Mouse (Mus musculus): ENCODE measurements around the gene Fam104a. TPM values are rescaled to one million over a fixed set of nuclear protein-coding genes. Genes with fewer than 3 reads are reported as not detected.
A peak's percentile ranks its signal among the peaks of the same experiment; 100 is the strongest.

Fam104a gene
- total and polyA plus RNA-seq, 3 experiments: 14.6 to 57.0 (median 35.3) TPM

DNA sequence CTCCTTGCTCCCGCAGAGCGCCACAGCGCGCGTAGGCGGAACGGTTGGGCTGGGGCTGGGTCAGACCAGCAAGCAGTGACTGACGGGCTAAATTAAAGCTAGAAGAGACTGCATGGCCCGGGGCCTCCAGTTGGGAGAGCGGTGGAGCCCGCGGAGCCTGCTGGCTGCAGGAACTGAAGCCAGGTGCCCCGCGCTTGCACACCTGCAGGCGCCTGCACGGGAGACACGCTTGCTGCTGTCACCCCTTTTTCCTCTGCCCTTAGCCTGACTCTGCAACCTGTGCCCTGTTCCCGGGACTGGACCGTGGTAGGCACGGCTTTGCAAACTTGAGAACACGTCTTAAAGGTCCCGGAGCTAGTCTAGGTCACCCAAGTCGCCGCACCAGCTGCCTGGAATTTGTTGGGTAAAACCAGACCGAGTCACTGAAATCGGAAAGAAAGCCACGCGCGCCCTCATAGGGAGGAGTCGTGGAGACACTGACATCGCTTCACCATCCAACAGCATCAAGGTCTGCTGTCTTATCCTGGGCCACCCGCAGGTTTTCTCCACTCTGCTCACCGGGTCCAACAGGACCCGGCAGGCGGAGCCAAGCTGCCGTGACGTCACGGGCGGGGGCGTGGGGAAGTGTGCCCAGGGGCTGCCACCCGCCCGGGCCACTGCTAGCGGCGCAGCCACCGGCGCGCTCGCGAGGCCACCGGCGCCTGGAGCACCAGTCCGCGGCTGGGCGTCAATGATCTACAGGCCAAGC lies 65.1 kb downstream of the Fam104a start, which contains the start of gene Sstr2:
Gene Sstr2, plus strand, starts transcription at position 671 of the 748 bp plus-strand sequence.
- Histone ChIP-seq H3K27ac (ENCODE audit: insufficient read depth, low read depth) (no peak within 1 kb of the TSS), H3K4me3 (replicated peaks in 1 of 3; ENCODE audit: low read depth in 2 of 3, low read length in 2 of 3, poor library complexity in 1 of 3) (no peak within 1 kb of the TSS)

DNA sequence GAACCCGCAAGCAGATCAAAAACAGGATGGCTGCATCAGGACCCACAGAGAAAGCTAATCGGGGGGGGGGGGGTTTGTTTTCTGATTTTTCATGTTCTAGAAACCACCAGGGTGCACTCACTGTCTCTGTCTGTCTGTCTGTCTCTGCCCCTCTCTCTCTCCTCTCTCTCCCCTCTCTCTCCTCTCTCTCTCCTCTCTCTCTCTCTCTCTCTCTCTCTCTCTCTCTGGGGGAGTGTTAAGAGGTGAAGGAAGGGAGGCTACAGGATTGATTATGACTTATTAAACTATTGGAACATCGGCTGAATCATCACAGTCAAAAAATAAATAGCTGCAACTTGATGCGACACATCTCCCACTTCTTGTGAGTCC lies 65.7 kb downstream of the Fam104a start:
- peaks cover 4% of the 10 kb centered on the region for H3K9me3 ChIP-seq (replicated peaks; ENCODE audit: low read length)
- dilution Hi-C loops (cut with MboI; ENCODE audit: extremely low pct_ligation_motif_present, extremely low pct_unique_long_range_greater_than_20kb, low sequenced_read_pairs) (no loop called here), in situ Hi-C loops (cut with MboI; ENCODE audit: low pct_ligation_motif_present, low pct_unique_long_range_greater_than_20kb, low sequenced_read_pairs) (no loop called here)
- peaks cover 0 to 10% of the 10 kb centered on the region in 2 experiments; a peak in 3 of 4 replicates for H3K4me1 ChIP-seq (ENCODE audit: control insufficient read depth in 1 of 2, insufficient read depth in 2 of 2)
- no peaks in the 10 kb centered on the region for H3K36me3 ChIP-seq (replicated peaks in 1 of 2; ENCODE audit: control insufficient read depth in 1 of 2, insufficient read depth in 1 of 2, low read length in 1 of 2)
- DNase-seq (ENCODE audit: extremely low read depth): no peak
- TF ChIP-seq JUND (conservative IDR thresholded peaks at IDR 0.05; ENCODE audit: low read depth, low read length) (no peak), CHD2 (IDR thresholded peaks at IDR 0.05; ENCODE audit: low read length) (no peak), GABPA (IDR thresholded peaks at IDR 0.05; ENCODE audit: insufficient replicate concordance, low read depth, low read length) (no peak), CTCF (conservative IDR thresholded peaks at IDR 0.05 in 1 of 2, IDR thresholded peaks at IDR 0.05 in 1 of 2; ENCODE audit: low read depth in 2 of 2, low read length in 2 of 2) (no peak), MXI1 (IDR thresholded peaks at IDR 0.05; ENCODE audit: low read depth, low read length) (no peak), RCOR1 (conservative IDR thresholded peaks at IDR 0.05; ENCODE audit: low read depth, low read length) (no peak), ZMIZ1 (IDR thresholded peaks at IDR 0.05; ENCODE audit: low read depth, low read length) (no peak), MAFK (IDR thresholded peaks at IDR 0.05; ENCODE audit: insufficient replicate concordance, low read length) (no peak), ZC3H11A (IDR thresholded peaks at IDR 0.05; ENCODE audit: low read depth, low read length) (no peak), ZNF384 (IDR thresholded peaks at IDR 0.05; ENCODE audit: low read depth, low read length) (no peak), POLR2A (IDR thresholded peaks at IDR 0.05; ENCODE audit: low read depth, low read length) (no peak), KAT2A (IDR thresholded peaks at IDR 0.05; ENCODE audit: insufficient replicate concordance, low read length) (no peak), NELFE (IDR thresholded peaks at IDR 0.05; ENCODE audit: low read depth, low read length) (no peak), RAD21 (IDR thresholded peaks at IDR 0.05; ENCODE audit: low read depth, low read length) (no peak), NRF1 (IDR thresholded peaks at IDR 0.05; ENCODE audit: low read depth, low read length) (no peak), BHLHE40 (IDR thresholded peaks at IDR 0.05; ENCODE audit: low read depth, low read length) (no peak), MYC (IDR thresholded peaks at IDR 0.05; ENCODE audit: low read depth, low read length) (no peak)
- no peak overlapping the region for H3K27ac ChIP-seq (ENCODE audit: insufficient read depth, low read depth)
- H3K4me2 ChIP-seq (ENCODE audit: insufficient read depth, low read depth, poor library complexity, severe bottlenecking): no peak overlapping the region
- no peaks in the 10 kb centered on the region for H3K27me3 ChIP-seq (replicated peaks)
- H3K4me3 ChIP-seq (replicated peaks in 1 of 3; ENCODE audit: low read depth in 2 of 3, low read length in 2 of 3, poor library complexity in 1 of 3): no peak overlapping the region
- H3K79me2 ChIP-seq (replicated peaks; ENCODE audit: control insufficient read depth, extremely low read depth, insufficient read depth, poor library complexity, severe bottlenecking): no peaks in the 10 kb centered on the region
- no peak overlapping the region for H3K9ac ChIP-seq (ENCODE audit: insufficient read depth, low read depth)

More for the DNA sequence above, 65.1 kb downstream of the Fam104a start, which contains the start of gene Sstr2:
- dilution Hi-C loops (cut with MboI; ENCODE audit: extremely low pct_ligation_motif_present, extremely low pct_unique_long_range_greater_than_20kb, low sequenced_read_pairs): no loop called here
- H3K79me2 ChIP-seq (replicated peaks; ENCODE audit: control insufficient read depth, extremely low read depth, insufficient read depth, poor library complexity, severe bottlenecking): no peaks in the 10 kb centered on the region
- H3K36me3 ChIP-seq (replicated peaks in 1 of 2; ENCODE audit: control insufficient read depth in 1 of 2, insufficient read depth in 1 of 2, low read length in 1 of 2): no peaks in the 10 kb centered on the region
- no peak within 1 kb of the TSS for H3K9ac ChIP-seq (ENCODE audit: insufficient read depth, low read depth)
- H3K4me2 ChIP-seq (ENCODE audit: insufficient read depth, low read depth, poor library complexity, severe bottlenecking): peak within 1 kb of the TSS; percentile 17
- no peak for DNase-seq (ENCODE audit: extremely low read depth)
- TF ChIP-seq RAD21 (IDR thresholded peaks at IDR 0.05; ENCODE audit: low read depth, low read length) (no peak), IRF4 (IDR thresholded peaks at IDR 0.05; ENCODE audit: low read depth, low read length) (no peak), CHD1 (IDR thresholded peaks at IDR 0.05; ENCODE audit: low read depth, low read length) (no peak), CHD2 (IDR thresholded peaks at IDR 0.05; ENCODE audit: low read length) (no peak), ETS1 (conservative IDR thresholded peaks at IDR 0.05; ENCODE audit: low read depth, low read length) (no peak), HCFC1 (IDR thresholded peaks at IDR 0.05; ENCODE audit: low read depth, low read length) (no peak), JUN (IDR thresholded peaks at IDR 0.05; ENCODE audit: insufficient read depth, low read depth, low read length) (no peak), USF1 (IDR thresholded peaks at IDR 0.05; ENCODE audit: low read depth, low read length) (no peak), TCF12 (IDR thresholded peaks at IDR 0.05; ENCODE audit: low read depth, low read length) (no peak), ZKSCAN1 (IDR thresholded peaks at IDR 0.05; ENCODE audit: borderline replicate concordance, low read depth, low read length) (no peak), USF2 (conservative IDR thresholded peaks at IDR 0.05; ENCODE audit: low read depth, low read length) (no peak), EP300 (IDR thresholded peaks at IDR 0.05; ENCODE audit: low read length) (no peak), PAX5 (IDR thresholded peaks at IDR 0.05; ENCODE audit: low read length) (no peak), SIN3A (IDR thresholded peaks at IDR 0.05; ENCODE audit: low read length) (no peak), RCOR1 (conservative IDR thresholded peaks at IDR 0.05; ENCODE audit: low read depth, low read length) (no peak), ZNF384 (IDR thresholded peaks at IDR 0.05; ENCODE audit: low read depth, low read length) (no peak), MAFK (IDR thresholded peaks at IDR 0.05; ENCODE audit: insufficient replicate concordance, low read length) (no peak), UBTF (IDR thresholded peaks at IDR 0.05; ENCODE audit: low read depth, low read length) (no peak)
- H3K9me3 ChIP-seq (replicated peaks; ENCODE audit: low read length): peaks cover 4% of the 10 kb centered on the region
- H3K4me1 ChIP-seq (ENCODE audit: control insufficient read depth in 1 of 2, insufficient read depth in 2 of 2): peaks cover 0 to 10% of the 10 kb centered on the region in 2 experiments; a peak in 2 of 4 replicates
- H3K27me3 ChIP-seq (replicated peaks): no peaks in the 10 kb centered on the region
- in situ Hi-C loops (cut with MboI; ENCODE audit: low pct_ligation_motif_present, low pct_unique_long_range_greater_than_20kb, low sequenced_read_pairs): no loop called here
